ENCODE assay signal across 8 mouse cellular contexts in genomic region chr9:15627785-15628287, GRCm38 (mm10). TPM values are rescaled to one million over a fixed set of nuclear protein-coding genes. Genes with fewer than 3 reads are reported as not detected.
DNase-seq lines count a peak whose midpoint lies in the region; ATAC-seq and TF ChIP-seq lines count a peak whose summit lies in the region.

Deup1 (minus strand) TSS chr9:15627933.

- peak; percentile 5 to 55 for DNase-seq in cerebellum, postnatal 25 days
- DNase-seq in cerebellum, adult 11 months = no peak
- DNase-seq in embryo, embryonic 10.5 days (ENCODE audit: low spot score) = peak; percentile 76
- DNase-seq in kidney, postnatal 0 days (ENCODE audit: low spot score) = peak; percentile 67
- DNase-seq in liver, embryonic 14.5 days (ENCODE audit: low read depth in 3 of 3, low spot score in 3 of 3) = no peak

- no peaks in the 10 kb centered on the region for H3K36me3 ChIP-seq in heart, embryonic 15.5 days
- H3K36me3 ChIP-seq in kidney, postnatal 0 days (ENCODE audit: insufficient read depth, low read length) = no peaks in the 10 kb centered on the region
- no peaks in the 10 kb centered on the region for H3K36me3 ChIP-seq in liver, embryonic 14.5 days (replicated peaks; ENCODE audit: control insufficient read depth, insufficient read depth, low read depth)
- H3K36me3 ChIP-seq in neural tube, embryonic 13.5 days = no peaks in the 10 kb centered on the region

- H3K27me3 ChIP-seq in heart, embryonic 15.5 days = no peaks in the 10 kb centered on the region
- no peaks in the 10 kb centered on the region for H3K27me3 ChIP-seq in kidney, postnatal 0 days (ENCODE audit: insufficient read depth, low read length)
- peaks cover 4% of the 10 kb centered on the region; the same call in 1 of the 2 replicates for H3K27me3 ChIP-seq in liver, embryonic 14.5 days (ENCODE audit: control insufficient read depth, insufficient read depth, low read length)
- H3K27me3 ChIP-seq in neural tube, embryonic 13.5 days = peaks cover 6% of the 10 kb centered on the region

- H3K27ac ChIP-seq in heart, embryonic 15.5 days = no peak within 1 kb of the TSS
- H3K27ac ChIP-seq in kidney, postnatal 0 days = no peak within 1 kb of the TSS
- no peak within 1 kb of the TSS for H3K27ac ChIP-seq in liver, embryonic 14.5 days
- H3K27ac ChIP-seq in neural tube, embryonic 13.5 days (replicated peaks) = no peak within 1 kb of the TSS

- H3K4me1 ChIP-seq in heart, embryonic 15.5 days (replicated peaks) = peaks cover 7% of the 10 kb centered on the region
- H3K4me1 ChIP-seq in kidney, postnatal 0 days (replicated peaks; ENCODE audit: insufficient read depth, low read length) = 0 out of 2 replicates have a peak, but pooled peaks cover 6% of the 10 kb centered on the region
- no peaks in the 10 kb centered on the region for H3K4me1 ChIP-seq in liver, embryonic 14.5 days (replicated peaks; ENCODE audit: control insufficient read depth in 2 of 2, insufficient read depth in 2 of 2, low read length in 1 of 2)
- H3K4me1 ChIP-seq in neural tube, embryonic 13.5 days (replicated peaks) = peaks cover 8% of the 10 kb centered on the region

- TF ChIP-seq CTCF in kidney, postnatal 0 days (IDR thresholded peaks at IDR 0.05; ENCODE audit: low read depth) = no peak
- TF ChIP-seq CTCF in liver, embryonic 14.5 days (IDR thresholded peaks at IDR 0.05; ENCODE audit: low read depth) = no peak

- peak within 1 kb of the TSS; percentile 27; the same call in 1 of the 2 replicates for H3K9ac ChIP-seq in heart, embryonic 15.5 days
- no peak within 1 kb of the TSS for H3K9ac ChIP-seq in kidney, postnatal 0 days (ENCODE audit: low read depth, low read length)
- no peak within 1 kb of the TSS for H3K9ac ChIP-seq in liver, embryonic 14.5 days (replicated peaks)
- H3K9ac ChIP-seq in neural tube, embryonic 13.5 days = peak within 1 kb of the TSS; percentile 59

- TF ChIP-seq EP300 in liver, embryonic 14.5 days (IDR thresholded peaks at IDR 0.05; ENCODE audit: low read depth) = no peak

- peak within 1 kb of the TSS; percentile 69 for H3K4me2 ChIP-seq in heart, embryonic 15.5 days
- peak within 1 kb of the TSS; percentile 62 for H3K4me2 ChIP-seq in kidney, postnatal 0 days (ENCODE audit: low read length)
- peak within 1 kb of the TSS; percentile 9 for H3K4me2 ChIP-seq in liver, embryonic 14.5 days (ENCODE audit: low read depth)
- H3K4me2 ChIP-seq in neural tube, embryonic 13.5 days = peak within 1 kb of the TSS; percentile 70

- WGBS in heart, embryonic 15.5 days = 2% methylated on average over 28 of the region's 28 CpGs
- 2% methylated on average over 28 of the region's 28 CpGs for WGBS in kidney, postnatal 0 days
- 4% methylated on average over 28 of the region's 28 CpGs for WGBS in liver, embryonic 14.5 days (ENCODE audit: insufficient replicate concordance)
- under 1% methylated on average over 28 of the region's 28 CpGs for WGBS in neural tube, embryonic 13.5 days

- ATAC-seq in heart, embryonic 15.5 days (replicated peaks; ENCODE audit: insufficient number of reproducible peaks, insufficient read depth, low FRiP score, low read depth) = peak; percentile 62
- peak; percentile 90 for ATAC-seq in kidney, postnatal 0 days (replicated peaks; ENCODE audit: low FRiP score, low read depth)
- ATAC-seq in liver, embryonic 14.5 days (ENCODE audit: insufficient read depth) = no peak
- ATAC-seq in neural tube, embryonic 13.5 days (ENCODE audit: low read depth) = peak; percentile 83
- no peak for ATAC-seq in erythroblast, adult 5-6 weeks (replicated peaks; ENCODE audit: low FRiP score, poor library complexity, severe bottlenecking)

- peak within 1 kb of the TSS; percentile 33 for H3K4me3 ChIP-seq in heart, embryonic 15.5 days
- H3K4me3 ChIP-seq in kidney, postnatal 0 days (replicated peaks; ENCODE audit: low read depth, low read length) = peak within 1 kb of the TSS; percentile 22
- H3K4me3 ChIP-seq in liver, embryonic 14.5 days (ENCODE audit: insufficient read depth in 1 of 2, low read depth in 2 of 2, low read length in 2 of 2) = no peak within 1 kb of the TSS
- peak within 1 kb of the TSS; percentile 34 for H3K4me3 ChIP-seq in neural tube, embryonic 13.5 days

- no peaks in the 10 kb centered on the region for H3K9me3 ChIP-seq in heart, embryonic 15.5 days (replicated peaks)
- H3K9me3 ChIP-seq in kidney, postnatal 0 days (replicated peaks; ENCODE audit: low read length) = no peaks in the 10 kb centered on the region
- H3K9me3 ChIP-seq in liver, embryonic 14.5 days (ENCODE audit: control insufficient read depth, low read length) = no peaks in the 10 kb centered on the region
- no peaks in the 10 kb centered on the region for H3K9me3 ChIP-seq in neural tube, embryonic 13.5 days

RNA-seq across cellular contexts. Expression of gene Deup1, which starts in this region (rescaled TPM):
- 0.89 and 1.0 TPM in 2 replicates for polyA plus RNA-seq in heart, embryonic 15.5 days (2015; fragmentation: Nextera tagmentation; extraction: Ambion mirVana)
- 0.70 and 0.74 TPM in 2 replicates for polyA plus RNA-seq in kidney, postnatal 0 days (2015; fragmentation: Nextera tagmentation; extraction: Ambion mirVana)
- polyA plus RNA-seq in liver, embryonic 14.5 days (2012; rRNA removed) = 0.02 and 0.03 TPM in 2 replicates
- not detected in 2 replicates for polyA plus RNA-seq in liver, embryonic 14.5 days (2014; fragmentation: Nextera tagmentation; extraction: Ambion mirVana)
- polyA plus RNA-seq in neural tube, embryonic 13.5 days (2015; fragmentation: Nextera tagmentation; extraction: Ambion mirVana) = 0.14 and 0.25 TPM in 2 replicates
- not detected in 2 replicates for total RNA-seq in erythroblast, adult 5-6 weeks (2015; ENCODE audit: low replicate concordance)
- total RNA-seq in erythroblast, adult 5-6 weeks (2017; ENCODE audit: low replicate concordance) = 0.28 TPM in 1 of 2 replicates, not detected in the other

Comparison
In these comparisons a context has a peak if more than half of its experiments do, and no peak if none do; other contexts are left out.
1. DNase-seq: peak in cerebellum, postnatal 25 days (2 of 2) and embryo, embryonic 10.5 days (single experiment); none in cerebellum, adult 11 months (single experiment) and liver, embryonic 14.5 days (0 of 3).
2. Peak in DNase-seq, ATAC-seq, H3K4me3 ChIP-seq and H3K4me2 ChIP-seq in kidney, postnatal 0 days; RNA of the gene not detected or under 1 TPM.
3. Peak in ATAC-seq, H3K4me3 ChIP-seq, H3K9ac ChIP-seq and H3K4me2 ChIP-seq in neural tube, embryonic 13.5 days; RNA of the gene not detected or under 1 TPM.
4. H3K4me2 ChIP-seq: peak in every context shown above with its lines; median percentile 70 in neural tube, embryonic 13.5 days; 69 in heart, embryonic 15.5 days; 62 in kidney, postnatal 0 days; 9 in liver, embryonic 14.5 days.